Mouse (Mus musculus) left cerebral cortex, postnatal 36 days (tissue): ENCODE data around the gene Adat1. TPM values are rescaled to one million over a fixed set of nuclear protein-coding genes. Genes with fewer than 3 reads are reported as not detected.
A peak's percentile ranks its signal among the peaks of the same experiment; 100 is the strongest.
"Not testable (repeated sequence)": the region's sequence is repeated elsewhere in the genome, so short reads cannot be mapped to it uniquely, and the experiment has no call there.

Experiments
- DNase-seq, 2 experiments: peaks; one replicate each; pipeline ENCODE4 v3.0.0; 2021 to 2022; ENCODE audit warnings: low spot score in 2 of 2, mixed read lengths in 1 of 2
- intact Hi-C: fragments of 180-260 bp; cut with DNase I; formaldehyde crosslinking; loops from one replicate; pipeline ENCODE4 v1.15.1; 2025
- total RNA-seq, 2 experiments: library from RNA; stranded (reverse); gene quantifications; 2 replicates each; pipeline ENCODE4 v1.2.3; 2021

Adat1 gene
- total RNA-seq, 2 experiments from 2014 or later = 4.0 to 8.0 TPM

- DNase-seq = no peak
- intact Hi-C loops = loop anchor here (2.0 kb wide), 1 partner anchor 50 kb away; no protein-coding TSS in a partner anchor
These were observed 51.0 kb downstream of the Adat1 start for GRCm38 (mm10) chr8:111941101-111941454.

GRCm38 (mm10) chr8:111940171-111941100 is 51.7 kb downstream of the Adat1 start, which contains the start of gene Gabarapl2:
Gabarapl2 (plus strand) TSS chr8:111940703.
- intact Hi-C loops = loop anchor here (2.0 kb wide), 1 partner anchor 50 kb away; no protein-coding TSS in a partner anchor
- DNase-seq = peak; percentile 95

GRCm38 (mm10) chr8:111939516-111940142 is 52.5 kb downstream of the Adat1 start:
- intact Hi-C loops = loop anchor here (2.0 kb wide), 1 partner anchor 51 kb away; no protein-coding TSS in a partner anchor
- peak in 1 of 2 experiments; percentile 12 for DNase-seq

- DNase-seq, intact Hi-C loops: not testable (repeated sequence)
These were observed 53.8 kb downstream of the Adat1 start for GRCm38 (mm10) chr8:111938076-111938985.

- DNase-seq = no peak
- intact Hi-C loops = no loop called here
These were observed 54.9 kb downstream of the Adat1 start for GRCm38 (mm10) chr8:111937184-111937583.

- intact Hi-C loops = loop anchor here (5.0 kb wide), 2 partner anchors 57 to 82 kb away; partner anchors contain the start of genes Cfdp1 and Tmem170
- DNase-seq = no peak
These were observed 57.9 kb downstream of the Adat1 start for GRCm38 (mm10) chr8:111934201-111934600.

- peak; percentile 90 for DNase-seq
- intact Hi-C loops = loop anchor here (5.0 kb wide), 2 partner anchors 56 to 81 kb away; partner anchors contain the start of genes Cfdp1 and Tmem170
These were observed 58.6 kb downstream of the Adat1 start, which contains the start of gene Tmem231 for GRCm38 (mm10) chr8:111933348-111934076. Tmem231 (minus strand) TSS chr8:111933881.

GRCm38 (mm10) chr8:111932580-111933336 is 59.3 kb downstream of the Adat1 start:
- peak; percentile 19 for DNase-seq
- intact Hi-C loops = loop anchor here (5.0 kb wide), 2 partner anchors 55 to 80 kb away; partner anchors contain the start of genes Cfdp1 and Tmem170

GRCm38 (mm10) chr8:111931721-111932120 is 60.4 kb downstream of the Adat1 start:
- DNase-seq = no peak
- intact Hi-C loops = loop anchor here (5.0 kb wide), 2 partner anchors 54 to 79 kb away; partner anchors contain the start of genes Cfdp1 and Tmem170

- intact Hi-C loops = loop anchor here (5.0 kb wide), 2 partner anchors 52 to 77 kb away; partner anchors contain the start of genes Cfdp1 and Tmem170
- no peak for DNase-seq
These were observed 62.3 kb downstream of the Adat1 start for GRCm38 (mm10) chr8:111929648-111930344.

- DNase-seq = no peak
- intact Hi-C loops = no loop called here
These were observed 67.1 kb downstream of the Adat1 start for GRCm38 (mm10) chr8:111924976-111925375.

GRCm38 (mm10) chr8:111923383-111923804 is 68.7 kb downstream of the Adat1 start:
- intact Hi-C loops = no loop called here
- DNase-seq = peak; percentile 25 to 31

- no peak for DNase-seq
- intact Hi-C loops = no loop called here
These were observed 71.1 kb downstream of the Adat1 start for GRCm38 (mm10) chr8:111920971-111921370.

GRCm38 (mm10) chr8:111919663-111920062 is 72.4 kb downstream of the Adat1 start:
- intact Hi-C loops = no loop called here
- no peak for DNase-seq
